15 mouse cellular contexts compared by ENCODE assay signal in the genomic region with DNA sequence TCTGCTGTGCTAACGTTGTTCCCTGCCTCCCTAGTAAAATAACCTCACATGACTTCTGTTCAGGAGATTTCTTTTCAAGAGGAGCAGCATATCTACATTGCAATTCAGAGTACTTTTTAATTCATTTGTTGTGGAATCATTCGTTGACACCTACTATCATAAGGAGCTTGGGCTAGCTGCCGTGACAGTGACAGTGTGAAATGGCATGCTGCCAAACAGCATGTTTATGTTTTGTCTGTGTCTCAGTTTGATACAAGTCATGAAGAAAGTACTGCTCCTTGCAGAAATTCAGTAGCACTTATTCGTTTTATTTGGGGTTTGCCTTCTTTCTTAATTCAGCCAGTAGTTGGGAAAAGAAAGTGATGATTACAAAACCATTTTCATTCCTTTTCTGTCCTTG.
DNase-seq lines count a peak whose midpoint lies in the region; ATAC-seq and TF ChIP-seq lines count a peak whose summit lies in the region.
"Had no signal": no experiment of that assay in that cellular context is flagged by ENCODE, and none has a peak within 500 bp of the region (broad histone marks: within the 10 kb centered on the region; RNA-seq: fewer than 3 reads in every experiment).

No protein-coding gene starts in this region.

- no peaks in the 10 kb centered on the region for H3K4me1 ChIP-seq in forebrain, postnatal 0 days (ENCODE audit: insufficient read depth)
- 0 out of 2 replicates have a peak, but pooled peaks cover 3% of the 10 kb centered on the region for H3K4me1 ChIP-seq in forebrain, embryonic 13.5 days
- H3K4me1 ChIP-seq: embryonic facial prominence, embryonic 13.5 days; hindbrain, embryonic 15.5 days; limb, embryonic 15.5 days had no signal

- no peak overlapping the region for H3K4me2 ChIP-seq in forebrain, postnatal 0 days (ENCODE audit: low read depth)
- no peak overlapping the region for H3K4me2 ChIP-seq in forebrain, embryonic 13.5 days
- H3K4me2 ChIP-seq: embryonic facial prominence, embryonic 13.5 days; hindbrain, embryonic 15.5 days; limb, embryonic 15.5 days had no signal

- no peaks in the 10 kb centered on the region for H3K36me3 ChIP-seq in forebrain, postnatal 0 days (ENCODE audit: insufficient read depth)
- H3K36me3 ChIP-seq in forebrain, embryonic 13.5 days (ENCODE audit: poor library complexity, severe bottlenecking) = no peaks in the 10 kb centered on the region
- H3K36me3 ChIP-seq: embryonic facial prominence, embryonic 13.5 days; hindbrain, embryonic 15.5 days; limb, embryonic 15.5 days had no signal

- peak; percentile 28 for DNase-seq in forebrain, postnatal 0 days
- DNase-seq in left cerebral cortex, postnatal 4 days = peak; percentile 11
- no peak for DNase-seq in left cerebral cortex, adult 9 months (ENCODE audit: low spot score in 2 of 2)
- peak; percentile 5 for DNase-seq in 416B (ENCODE audit: low read depth)
- DNase-seq in A20 (ENCODE audit: low read depth, low spot score) = peak; percentile 26
- DNase-seq in c-Kit-positive CD71-positive TER-119-positive erythroid progenitor cells, embryonic 14.5 days (ENCODE audit: low spot score) = no peak
- DNase-seq: kidney, adult 2 months; liver, postnatal 0 days; thymus, postnatal 25 days had no signal

- no peaks in the 10 kb centered on the region for H3K9me3 ChIP-seq in forebrain, postnatal 0 days (ENCODE audit: low read length)
- no peaks in the 10 kb centered on the region for H3K9me3 ChIP-seq in forebrain, embryonic 13.5 days (replicated peaks)
- H3K9me3 ChIP-seq: embryonic facial prominence, embryonic 13.5 days; hindbrain, embryonic 15.5 days; limb, embryonic 15.5 days had no signal

- H3K27me3 ChIP-seq in forebrain, postnatal 0 days (ENCODE audit: insufficient read depth, low read length) = no peaks in the 10 kb centered on the region
- no peaks in the 10 kb centered on the region for H3K27me3 ChIP-seq in forebrain, embryonic 13.5 days
- H3K27me3 ChIP-seq: CH12.LX; embryonic facial prominence, embryonic 13.5 days; hindbrain, embryonic 15.5 days; limb, embryonic 15.5 days had no signal

- no peak overlapping the region for H3K27ac ChIP-seq in forebrain, postnatal 0 days (ENCODE audit: low read depth, low read length)
- no peak overlapping the region for H3K27ac ChIP-seq in forebrain, embryonic 13.5 days
- H3K27ac ChIP-seq: embryonic facial prominence, embryonic 13.5 days; hindbrain, embryonic 15.5 days; limb, embryonic 15.5 days; stomach, postnatal 0 days had no signal

- no peak for TF ChIP-seq CTCF in forebrain, postnatal 0 days (IDR thresholded peaks at IDR 0.05; ENCODE audit: low read depth)

- peak; percentile 27; the same call in 1 of the 2 replicates for ATAC-seq in forebrain, postnatal 0 days
- no peak for ATAC-seq in forebrain, embryonic 13.5 days
- ATAC-seq: liver, postnatal 0 days had no signal

- H3K4me3 ChIP-seq in forebrain, postnatal 0 days (ENCODE audit: low read depth, low read length) = no peak overlapping the region
- no peak overlapping the region for H3K4me3 ChIP-seq in forebrain, embryonic 13.5 days
- H3K4me3 ChIP-seq: embryonic facial prominence, embryonic 13.5 days; hindbrain, embryonic 15.5 days; limb, embryonic 15.5 days had no signal

- no peak overlapping the region for H3K9ac ChIP-seq in forebrain, postnatal 0 days
- H3K9ac ChIP-seq in forebrain, embryonic 13.5 days = no peak overlapping the region
- H3K9ac ChIP-seq: embryonic facial prominence, embryonic 13.5 days; hindbrain, embryonic 15.5 days; limb, embryonic 15.5 days; liver, postnatal 0 days had no signal

- WGBS in forebrain, postnatal 0 days = 35% methylated on average over 4 of the region's 4 CpGs
- WGBS in forebrain, embryonic 13.5 days = 59% methylated on average over 4 of the region's 4 CpGs

- intact Hi-C loops in left cerebral cortex, postnatal 4 days (cut with DNase I) = no loop called here

Comparison
In these comparisons a context has a peak if more than half of its experiments do, and no peak if none do; other contexts are left out.
1. DNase-seq: peak in forebrain, postnatal 0 days (single experiment), left cerebral cortex, postnatal 4 days (single experiment), 416B (single experiment) and A20 (single experiment); none in left cerebral cortex, adult 9 months (0 of 2) and c-Kit-positive CD71-positive TER-119-positive erythroid progenitor cells, embryonic 14.5 days (single experiment).